Mouse (Mus musculus) C2C12 (cell line): ENCODE measurements around the gene Dnajb4. TPM values are rescaled to one million over a fixed set of nuclear protein-coding genes. Genes with fewer than 3 reads are reported as not detected.
A peak's percentile ranks its signal among the peaks of the same experiment; 100 is the strongest.

Experiments
- H3K27me3 ChIP-seq: one replicate; pipeline ENCODE4 v1.6.1; 2011; ENCODE audit not compliant: control insufficient read depth, insufficient read depth, insufficient read length
- H3K36me3 ChIP-seq: one replicate; pipeline ENCODE4 v1.6.1; 2011; ENCODE audit not compliant: control insufficient read depth, insufficient read depth
- H3K4me3 ChIP-seq: one replicate; pipeline ENCODE4 v1.5.1; 2011; ENCODE audit warnings: mild to moderate bottlenecking, control low read depth; ENCODE audit not compliant: poor library complexity, insufficient read depth, severe bottlenecking
- H3K79me2 ChIP-seq: one replicate; pipeline ENCODE4 v1.6.1; 2011; ENCODE audit not compliant: control insufficient read depth, insufficient read depth
- H3K79me3 ChIP-seq: one replicate; pipeline ENCODE4 v1.6.1; 2011; ENCODE audit warnings: low read depth, control low read depth
- H3ac ChIP-seq: one replicate; pipeline ENCODE3; 2011; ENCODE audit warnings: low read depth; ENCODE audit not compliant: control insufficient read depth, insufficient read length
- CEBPB ChIP-seq: IDR thresholded peaks from one replicate; pipeline ENCODE4 v1.6.1; 2011; ENCODE audit warnings: low read depth, mild to moderate bottlenecking, control low read depth, moderate library complexity
- CTCF ChIP-seq: IDR thresholded peaks from one replicate; pipeline ENCODE4 v1.5.1; 2011; ENCODE audit not compliant: control insufficient read depth, insufficient read depth, insufficient read length
- FOSL1 ChIP-seq: IDR thresholded peaks from one replicate; pipeline ENCODE4 v1.8.0; 2011; ENCODE audit warnings: mild to moderate bottlenecking, low read length; ENCODE audit not compliant: poor library complexity, insufficient read depth, severe bottlenecking
- MAX ChIP-seq: IDR thresholded peaks from one replicate; pipeline ENCODE4 v1.6.1; 2011; ENCODE audit warnings: mild to moderate bottlenecking, control low read depth
- MYOD1 ChIP-seq: IDR thresholded peaks from one replicate; pipeline ENCODE4 v1.6.1; 2011; ENCODE audit warnings: low read depth; ENCODE audit not compliant: control insufficient read depth, insufficient read length
- MYOG ChIP-seq: IDR thresholded peaks from one replicate; pipeline ENCODE4 v1.6.1; 2011; ENCODE audit not compliant: control insufficient read depth, insufficient read length; ENCODE audit errors: extremely low read depth
- USF1 ChIP-seq: IDR thresholded peaks from one replicate; pipeline ENCODE4 v1.6.1; 2011; ENCODE audit warnings: low read depth, mild to moderate bottlenecking, control low read depth, moderate library complexity
- polyA plus RNA-seq: library from polyadenylated mRNA; unstranded; fragments of >200 nt; fragmentation: generic; extraction: Trizol; gene quantifications from one replicate; pipeline ENCODE4 v1.2.1, GENCODE M21; 2012; ENCODE audit warnings: missing spikeins

Dnajb4 gene
- polyA plus RNA-seq, 1 experiment: 11.7 TPM

DNA sequence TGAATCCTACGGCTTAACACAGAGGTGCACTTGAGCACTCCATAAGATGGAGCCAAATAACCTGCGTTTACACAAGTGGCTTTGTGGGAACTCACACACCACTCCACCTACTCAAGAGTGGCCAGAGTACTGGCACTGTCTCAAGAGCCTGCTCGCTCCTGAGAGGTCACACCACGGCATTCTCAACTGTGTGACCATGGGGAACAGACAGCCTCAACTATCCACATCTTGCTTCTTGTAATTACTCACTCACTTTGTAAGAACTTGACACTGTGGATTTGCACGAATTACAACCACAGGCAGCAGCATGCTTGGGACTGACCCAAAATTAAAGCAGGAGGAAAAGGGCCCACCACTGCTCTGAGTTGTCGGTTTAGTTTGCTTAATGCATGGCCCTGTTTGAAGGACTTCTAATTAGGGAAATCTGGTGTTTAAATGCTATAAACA lies 18.3 kb downstream of the Dnajb4 start:
- H3ac ChIP-seq: peak overlapping the region; percentile 67
- peak overlapping the region; percentile 64 for H3K4me3 ChIP-seq
- no peaks in the 10 kb centered on the region for H3K27me3 ChIP-seq
- H3K79me3 ChIP-seq: peaks cover 60% of the 10 kb centered on the region
- peaks cover 70% of the 10 kb centered on the region for H3K79me2 ChIP-seq
- TF ChIP-seq CTCF (no peak), MAX (peak; percentile 19), MYOG (no peak), CEBPB (no peak), MYOD1 (no peak), USF1 (no peak)
- H3K36me3 ChIP-seq: peaks cover 4% of the 10 kb centered on the region

DNA sequence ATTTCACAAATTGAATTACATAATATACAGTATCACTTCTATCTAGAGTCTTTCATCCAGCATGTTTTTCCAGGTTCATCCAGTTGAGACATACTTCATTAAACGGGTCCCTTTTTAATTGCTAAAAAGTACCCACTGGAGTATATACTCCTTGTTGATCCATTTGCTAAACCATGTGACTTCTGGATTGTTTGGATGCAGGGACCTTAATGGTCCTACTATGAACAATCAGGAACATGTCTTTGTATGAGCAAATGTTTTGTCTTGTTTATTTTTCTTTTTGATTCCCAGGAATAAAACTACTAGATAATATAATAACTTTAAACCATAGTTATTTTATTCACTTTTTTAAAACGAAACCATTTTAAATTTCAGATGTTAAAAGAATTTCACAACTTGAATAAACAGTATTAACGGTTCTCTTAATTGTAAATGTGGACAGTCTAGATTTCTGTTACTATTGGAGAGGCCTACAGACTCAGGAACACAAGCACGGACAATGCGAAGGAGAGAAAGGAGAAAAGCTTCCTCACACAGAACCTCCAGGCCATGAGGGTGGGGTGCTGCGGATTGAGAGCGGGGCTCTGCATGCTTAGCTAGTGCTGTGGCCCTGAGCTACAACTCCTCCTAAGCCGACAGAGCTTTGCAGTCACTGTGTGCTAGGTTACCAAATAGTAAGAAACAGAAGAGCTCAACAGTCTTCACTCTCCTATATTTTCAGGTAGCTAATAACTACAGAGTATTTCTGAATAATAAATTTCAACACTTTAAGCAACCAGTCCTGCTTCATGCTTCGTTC lies 19.2 kb downstream of the Dnajb4 start:
- Histone ChIP-seq H3K79me3 (peaks cover 70% of the 10 kb centered on the region), H3K36me3 (peaks cover 13% of the 10 kb centered on the region), H3K79me2 (peaks cover 80% of the 10 kb centered on the region), H3ac (peak overlapping the region; percentile 65), H3K4me3 (peak overlapping the region; percentile 34), H3K27me3 (no peaks in the 10 kb centered on the region)
- TF ChIP-seq MYOD1 (no peak), CEBPB (no peak), MAX (no peak), FOSL1 (no peak), CTCF (no peak), MYOG (no peak), USF1 (no peak)

GRCm38 (mm10) chr3:152189306-152189705 lies 20.8 kb downstream of the Dnajb4 start:
- Histone ChIP-seq H3ac (peak overlapping the region; percentile 26), H3K27me3 (no peaks in the 10 kb centered on the region), H3K79me2 (peaks cover 95% of the 10 kb centered on the region), H3K4me3 (no peak overlapping the region), H3K36me3 (peaks cover 26% of the 10 kb centered on the region), H3K79me3 (peaks cover 76% of the 10 kb centered on the region)
- no peak for TF ChIP-seq MYOG
- no peak for TF ChIP-seq MAX
- no peak for TF ChIP-seq FOSL1
- TF ChIP-seq CTCF: no peak
- no peak for TF ChIP-seq USF1
- no peak for TF ChIP-seq CEBPB
- no peak for TF ChIP-seq MYOD1

- H3K36me3 ChIP-seq: peaks cover 50% of the 10 kb centered on the region
- H3K27me3 ChIP-seq: no peaks in the 10 kb centered on the region
- peaks cover 69% of the 10 kb centered on the region for H3K79me2 ChIP-seq
- TF ChIP-seq CEBPB: no peak
- TF ChIP-seq MYOG: no peak
- H3ac ChIP-seq: no peak overlapping the region
- H3K4me3 ChIP-seq: no peak overlapping the region
- peaks cover 56% of the 10 kb centered on the region for H3K79me3 ChIP-seq
These were observed 24.0 kb downstream of the Dnajb4 start for GRCm38 (mm10) chr3:152186106-152186505.

DNA sequence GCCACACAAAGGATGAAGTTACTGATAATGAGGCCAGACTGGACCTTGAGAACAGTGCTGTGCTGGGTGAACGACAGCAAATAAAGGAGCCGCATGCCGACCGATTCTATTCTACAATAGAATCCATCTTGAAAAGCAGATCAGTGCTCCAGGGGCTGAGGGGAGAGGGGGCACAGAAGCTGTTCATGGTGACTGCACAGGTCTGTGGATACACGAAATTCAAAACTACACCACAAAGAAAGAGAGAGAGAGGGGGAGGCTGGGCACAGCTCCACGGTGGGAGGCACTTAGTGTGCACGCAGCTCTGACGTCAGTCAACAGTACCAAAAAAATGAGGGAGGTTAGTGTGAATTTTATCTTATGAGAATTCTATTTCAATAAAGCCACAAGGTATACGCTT lies 26.6 kb downstream of the Dnajb4 start:
- Histone ChIP-seq H3K79me3 (peaks cover 32% of the 10 kb centered on the region), H3ac (no peak overlapping the region), H3K27me3 (no peaks in the 10 kb centered on the region), H3K79me2 (peaks cover 43% of the 10 kb centered on the region), H3K4me3 (no peak overlapping the region), H3K36me3 (peaks cover 50% of the 10 kb centered on the region)
- TF ChIP-seq CEBPB (no peak), FOSL1 (no peak), CTCF (no peak), MYOD1 (no peak), MYOG (no peak), MAX (no peak), USF1 (no peak)

- Histone ChIP-seq H3K27me3 (no peaks in the 10 kb centered on the region), H3ac (no peak overlapping the region), H3K79me2 (peaks cover 14% of the 10 kb centered on the region), H3K36me3 (peaks cover 34% of the 10 kb centered on the region), H3K4me3 (no peak overlapping the region), H3K79me3 (peaks cover 4% of the 10 kb centered on the region)
- TF ChIP-seq USF1 (no peak), MAX (no peak), MYOG (no peak), MYOD1 (no peak), CTCF (no peak), CEBPB (no peak), FOSL1 (no peak)
These were observed 29.5 kb downstream of the Dnajb4 start for GRCm38 (mm10) chr3:152180624-152181023.
